Mouse (Mus musculus) embryonic facial prominence, embryonic 15.5 days (tissue): Measurements from ENCODE around the gene Macrod2. TPM values are rescaled to one million over a fixed set of nuclear protein-coding genes. Genes with fewer than 3 reads are reported as not detected.

Experiments
- ATAC-seq: fragments of 200-750 bp; cut with Nextera tagmentation; 2 replicates; pipeline ENCODE4 v1.8.0; 2017; ENCODE audit warnings: low read depth, moderate TSS enrichment; ENCODE audit not compliant: insufficient number of reproducible peaks, low FRiP score, low TSS enrichment
- H3K27ac ChIP-seq: fragments of 300-500 bp; sonication (generic); replicated peaks from 2 replicates; pipeline ENCODE4 v1.5.1; 2015; ENCODE audit warnings: mild to moderate bottlenecking, inconsistent platforms
- H3K27me3 ChIP-seq: fragments of 300-500 bp; sonication (generic); 2 replicates; pipeline ENCODE4 v1.6.1; 2015; ENCODE audit warnings: inconsistent platforms
- H3K36me3 ChIP-seq: fragments of 300-500 bp; sonication (generic); 2 replicates; pipeline ENCODE4 v1.6.1; 2015; ENCODE audit warnings: mild to moderate bottlenecking, inconsistent platforms
- H3K4me1 ChIP-seq: fragments of 300-500 bp; sonication (generic); 2 replicates; pipeline ENCODE4 v1.6.1; 2015; ENCODE audit warnings: inconsistent platforms
- H3K4me2 ChIP-seq: fragments of 300-500 bp; sonication (generic); replicated peaks from 2 replicates; pipeline ENCODE4 v1.6.1; 2015; ENCODE audit warnings: mild to moderate bottlenecking, inconsistent platforms
- H3K4me3 ChIP-seq: fragments of 300-500 bp; sonication (generic); replicated peaks from 2 replicates; pipeline ENCODE4 v1.5.1; 2015; ENCODE audit warnings: mild to moderate bottlenecking, inconsistent platforms
- H3K9ac ChIP-seq: fragments of 300-500 bp; sonication (generic); 2 replicates; pipeline ENCODE4 v1.6.1; 2015; ENCODE audit warnings: inconsistent platforms
- H3K9me3 ChIP-seq: fragments of 300-500 bp; sonication (generic); replicated peaks from 2 replicates; pipeline ENCODE4 v1.6.1; 2016; ENCODE audit warnings: inconsistent platforms
- WGBS: fragments of 180-500 bp; shearing (Covaris S2); methylation state at CpG from one replicate; pipeline ENCODE4 v1.1.7; 2015; 5-methylcytosine and 5-hydroxymethylcytosine counted together
- polyA plus RNA-seq: library from polyadenylated mRNA; unstranded; fragments of >200 nt; fragmentation: Nextera tagmentation; extraction: Ambion mirVana; gene quantifications from 2 replicates; pipeline ENCODE4 v1.2.1, GENCODE M21; 2015

The Macrod2 gene
- polyA plus RNA-seq, 1 experiment from 2014 or later: 38.9 TPM

- no peaks in the 10 kb centered on the region for H3K9me3 ChIP-seq
- no peak for ATAC-seq
- no peaks in the 10 kb centered on the region for H3K27me3 ChIP-seq
- no peak overlapping the region for H3K4me3 ChIP-seq
- 92% methylated on average over 2 of the region's 2 CpGs for WGBS
- no peak overlapping the region for H3K27ac ChIP-seq
- no peak overlapping the region for H3K4me2 ChIP-seq
- H3K9ac ChIP-seq: no peak overlapping the region
- no peaks in the 10 kb centered on the region for H3K4me1 ChIP-seq
- no peaks in the 10 kb centered on the region for H3K36me3 ChIP-seq
These were observed 1949.6 kb downstream of the Macrod2 start for GRCm38 (mm10) chr2:142344758-142345157.

- no peaks in the 10 kb centered on the region for H3K27me3 ChIP-seq
- H3K9ac ChIP-seq: no peak overlapping the region
- no peak for ATAC-seq
- no peaks in the 10 kb centered on the region for H3K36me3 ChIP-seq
- H3K4me2 ChIP-seq: no peak overlapping the region
- no peaks in the 10 kb centered on the region for H3K4me1 ChIP-seq
- no peak overlapping the region for H3K27ac ChIP-seq
- no peaks in the 10 kb centered on the region for H3K9me3 ChIP-seq
- H3K4me3 ChIP-seq: no peak overlapping the region
These were observed 1954.7 kb downstream of the Macrod2 start for GRCm38 (mm10) chr2:142349805-142350204.

GRCm38 (mm10) chr2:142362888-142363287 is 1967.8 kb downstream of the Macrod2 start:
- Histone ChIP-seq H3K27ac (no peak overlapping the region), H3K27me3 (no peaks in the 10 kb centered on the region), H3K4me2 (no peak overlapping the region), H3K9me3 (no peaks in the 10 kb centered on the region), H3K36me3 (no peaks in the 10 kb centered on the region), H3K4me1 (peaks cover 4% of the 10 kb centered on the region), H3K4me3 (no peak overlapping the region), H3K9ac (no peak overlapping the region)
- ATAC-seq: no peak
- 9% methylated on average over 5 of the region's 5 CpGs for WGBS

- WGBS: 10% methylated on average over 3 of the region's 3 CpGs
- no peaks in the 10 kb centered on the region for H3K36me3 ChIP-seq
These were observed 1978.9 kb downstream of the Macrod2 start for GRCm38 (mm10) chr2:142373978-142374377.

GRCm38 (mm10) chr2:142380563-142380962 is 1985.5 kb downstream of the Macrod2 start:
- 83% methylated on average over 2 of the region's 2 CpGs for WGBS
- H3K4me3 ChIP-seq: no peak overlapping the region
- no peak overlapping the region for H3K4me2 ChIP-seq
- no peaks in the 10 kb centered on the region for H3K36me3 ChIP-seq
- ATAC-seq: no peak
- H3K4me1 ChIP-seq: no peaks in the 10 kb centered on the region
- no peak overlapping the region for H3K9ac ChIP-seq
- no peaks in the 10 kb centered on the region for H3K9me3 ChIP-seq
- no peak overlapping the region for H3K27ac ChIP-seq
- no peaks in the 10 kb centered on the region for H3K27me3 ChIP-seq

More at GRCm38 (mm10) chr2:142373978-142374377, 1978.9 kb downstream of the Macrod2 start:
- Histone ChIP-seq H3K27me3 (no peaks in the 10 kb centered on the region), H3K9ac (no peak overlapping the region), H3K4me2 (no peak overlapping the region), H3K9me3 (no peaks in the 10 kb centered on the region), H3K4me1 (no peaks in the 10 kb centered on the region), H3K4me3 (no peak overlapping the region), H3K27ac (no peak overlapping the region)
- ATAC-seq: no peak

GRCm38 (mm10) chr2:142381081-142381579 is 1986.0 kb downstream of the Macrod2 start:
- WGBS: 88% methylated on average over 2 of the region's 2 CpGs
- H3K27me3 ChIP-seq: no peaks in the 10 kb centered on the region
- H3K36me3 ChIP-seq: no peaks in the 10 kb centered on the region

GRCm38 (mm10) chr2:142393546-142393945 is 1998.4 kb downstream of the Macrod2 start:
- H3K36me3 ChIP-seq: no peaks in the 10 kb centered on the region
- H3K4me2 ChIP-seq: no peak overlapping the region
- no peak overlapping the region for H3K9ac ChIP-seq
- no peak for ATAC-seq
- no peaks in the 10 kb centered on the region for H3K4me1 ChIP-seq
- H3K27me3 ChIP-seq: no peaks in the 10 kb centered on the region
- H3K4me3 ChIP-seq: no peak overlapping the region
- no peaks in the 10 kb centered on the region for H3K9me3 ChIP-seq
- no peak overlapping the region for H3K27ac ChIP-seq

More at GRCm38 (mm10) chr2:142381081-142381579, 1986.0 kb downstream of the Macrod2 start:
- ATAC-seq: no peak
- Histone ChIP-seq H3K4me2 (no peak overlapping the region), H3K9me3 (no peaks in the 10 kb centered on the region), H3K4me1 (no peaks in the 10 kb centered on the region), H3K4me3 (no peak overlapping the region), H3K27ac (no peak overlapping the region), H3K9ac (no peak overlapping the region)

- no peaks in the 10 kb centered on the region for H3K36me3 ChIP-seq
- ATAC-seq: no peak
- H3K27ac ChIP-seq: no peak overlapping the region
- WGBS: 61% methylated on average over 1 of the region's 1 CpGs
- no peak overlapping the region for H3K9ac ChIP-seq
- H3K4me3 ChIP-seq: no peak overlapping the region
- no peak overlapping the region for H3K4me2 ChIP-seq
- H3K4me1 ChIP-seq: peaks cover 7% of the 10 kb centered on the region; the same call in 1 of the 2 replicates
- no peaks in the 10 kb centered on the region for H3K9me3 ChIP-seq
- no peaks in the 10 kb centered on the region for H3K27me3 ChIP-seq
These were observed 2004.4 kb downstream of the Macrod2 start for GRCm38 (mm10) chr2:142399490-142399889.

- peaks cover 7% of the 10 kb centered on the region; the same call in 1 of the 2 replicates for H3K4me1 ChIP-seq
- ATAC-seq: no peak
- no peaks in the 10 kb centered on the region for H3K36me3 ChIP-seq
- H3K27me3 ChIP-seq: no peaks in the 10 kb centered on the region
- H3K27ac ChIP-seq: no peak overlapping the region
- no peak overlapping the region for H3K9ac ChIP-seq
- H3K9me3 ChIP-seq: no peaks in the 10 kb centered on the region
- no peak overlapping the region for H3K4me2 ChIP-seq
- WGBS: 56% methylated on average over 4 of the region's 4 CpGs
- H3K4me3 ChIP-seq: no peak overlapping the region
These were observed 2005.7 kb downstream of the Macrod2 start for GRCm38 (mm10) chr2:142400781-142401180.

- Histone ChIP-seq H3K4me2 (no peak overlapping the region), H3K27me3 (no peaks in the 10 kb centered on the region), H3K9me3 (no peaks in the 10 kb centered on the region), H3K27ac (no peak overlapping the region), H3K9ac (no peak overlapping the region), H3K4me1 (peaks cover 7% of the 10 kb centered on the region; the same call in 1 of the 2 replicates), H3K4me3 (no peak overlapping the region), H3K36me3 (no peaks in the 10 kb centered on the region)
- no peak for ATAC-seq
- 79% methylated on average over 3 of the region's 3 CpGs for WGBS
These were observed 2006.2 kb downstream of the Macrod2 start for GRCm38 (mm10) chr2:142401359-142401758.

- Histone ChIP-seq H3K9ac (no peak overlapping the region), H3K27ac (no peak overlapping the region), H3K9me3 (no peaks in the 10 kb centered on the region), H3K4me1 (peaks cover 7% of the 10 kb centered on the region; the same call in 1 of the 2 replicates), H3K4me2 (no peak overlapping the region), H3K36me3 (no peaks in the 10 kb centered on the region), H3K4me3 (no peak overlapping the region), H3K27me3 (no peaks in the 10 kb centered on the region)
- ATAC-seq: no peak
These were observed 2008.3 kb downstream of the Macrod2 start for GRCm38 (mm10) chr2:142403394-142403793.

- no peaks in the 10 kb centered on the region for H3K36me3 ChIP-seq
- H3K4me3 ChIP-seq: no peak overlapping the region
- H3K9me3 ChIP-seq: no peaks in the 10 kb centered on the region
- H3K4me2 ChIP-seq: no peak overlapping the region
- H3K27ac ChIP-seq: no peak overlapping the region
- no peak overlapping the region for H3K9ac ChIP-seq
- peaks cover 7% of the 10 kb centered on the region; the same call in 1 of the 2 replicates for H3K4me1 ChIP-seq
- H3K27me3 ChIP-seq: no peaks in the 10 kb centered on the region
- WGBS: 36% methylated on average over 6 of the region's 6 CpGs
- no peak for ATAC-seq
These were observed 2009.2 kb downstream of the Macrod2 start for GRCm38 (mm10) chr2:142404321-142404720.
